Mouse (Mus musculus): ENCODE results near the gene Atg101.
"Not testable (repeated sequence)": the region's sequence is repeated elsewhere in the genome, so short reads cannot be mapped to it uniquely, and the experiment has no call there.

Gene Atg101

DNA sequence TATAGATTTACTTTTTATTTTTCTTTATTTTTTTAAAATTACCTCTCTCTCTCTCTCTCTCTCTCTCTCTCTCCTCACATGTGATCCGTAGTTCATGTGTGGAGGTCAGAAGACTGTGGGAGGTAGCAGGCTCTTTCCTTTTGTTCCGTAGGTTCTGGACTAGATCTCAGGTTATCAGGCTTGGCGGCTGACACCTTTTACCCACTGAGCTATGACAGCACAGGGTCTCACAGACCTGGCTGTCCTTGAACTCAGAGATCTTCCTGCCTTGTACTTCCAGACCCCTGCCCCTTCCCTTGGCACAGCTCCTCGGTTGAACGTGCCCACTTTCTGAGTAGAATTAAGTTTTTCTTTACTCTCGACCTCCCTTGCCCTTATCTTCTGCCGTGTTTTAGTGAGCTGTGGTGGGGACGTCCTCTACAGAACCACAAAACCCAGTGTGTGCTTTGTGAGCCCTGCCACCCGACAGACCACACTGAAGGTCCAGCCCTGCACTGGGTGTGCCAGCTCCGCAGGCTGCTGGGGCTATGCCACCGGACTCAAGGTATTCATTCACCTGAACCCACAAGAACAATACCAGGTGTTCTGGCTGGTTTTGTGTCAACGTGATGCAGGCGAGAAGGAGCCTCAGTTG lies 32.3 kb downstream of the Atg101 start:
- no peak for DNase-seq

GRCm38 (mm10) chr15:101316913-101317813 lies 33.1 kb downstream of the Atg101 start:
- DNase-seq = peak; percentile 51 to 72

GRCm38 (mm10) chr15:101317814-101318500 lies 33.9 kb downstream of the Atg101 start:
- DNase-seq = no peak

GRCm38 (mm10) chr15:101318889-101319765 lies 35.1 kb downstream of the Atg101 start:
- no peak for DNase-seq

DNA sequence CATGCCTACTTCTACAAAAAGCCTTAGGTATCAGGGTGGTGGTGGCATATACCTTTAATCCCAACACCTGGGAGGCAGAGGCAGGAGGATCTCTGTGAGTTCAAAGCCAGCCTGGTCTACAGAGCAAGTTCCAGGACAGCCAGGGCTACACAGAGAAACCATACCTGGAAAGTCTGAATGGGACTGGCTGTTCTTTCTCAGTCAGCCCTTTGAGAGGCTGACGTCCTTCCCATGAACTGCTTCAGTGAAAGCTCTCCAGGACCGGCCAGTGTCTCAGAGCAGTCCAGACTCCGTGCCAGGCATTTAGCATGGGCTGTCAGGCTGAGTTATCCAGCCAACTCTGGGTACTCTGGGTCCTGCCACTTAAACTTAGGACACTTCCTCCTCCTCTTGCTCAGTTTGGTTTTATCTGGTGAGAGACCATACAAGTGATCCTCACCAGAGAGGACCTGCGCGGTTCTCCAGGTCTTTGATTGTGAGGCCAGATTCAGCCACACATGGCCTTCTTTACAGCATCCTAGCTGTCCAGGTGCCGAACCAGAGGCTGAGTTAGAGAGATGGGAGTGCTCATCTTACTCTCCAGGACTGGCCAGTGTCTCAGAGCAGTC lies 36.0 kb downstream of the Atg101 start:
- DNase-seq = no peak

DNA sequence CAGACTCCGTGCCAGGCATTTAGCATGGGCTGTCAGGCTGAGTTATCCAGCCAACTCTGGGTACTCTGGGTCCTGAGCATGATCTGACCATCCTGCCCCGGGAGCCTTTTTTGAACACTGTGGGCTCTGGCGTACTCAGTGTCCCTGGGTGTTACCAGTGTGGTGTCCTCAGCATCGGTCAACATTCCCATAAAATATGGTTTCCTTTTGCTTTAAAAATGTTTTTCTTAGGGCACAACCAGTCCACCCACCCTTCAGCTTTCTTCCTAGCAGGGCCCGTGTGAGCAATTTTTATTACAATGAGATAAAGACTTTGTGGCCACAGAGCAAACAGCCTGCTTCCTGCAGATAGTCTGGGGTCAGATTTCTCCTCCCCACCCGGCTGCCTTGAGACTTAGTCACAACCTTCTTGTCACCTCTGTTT lies 36.6 kb downstream of the Atg101 start:
- DNase-seq = peak in 1 of 2 experiments; percentile 48

GRCm38 (mm10) chr15:101321126-101321525 lies 37.1 kb downstream of the Atg101 start:
- no peak for DNase-seq

DNA sequence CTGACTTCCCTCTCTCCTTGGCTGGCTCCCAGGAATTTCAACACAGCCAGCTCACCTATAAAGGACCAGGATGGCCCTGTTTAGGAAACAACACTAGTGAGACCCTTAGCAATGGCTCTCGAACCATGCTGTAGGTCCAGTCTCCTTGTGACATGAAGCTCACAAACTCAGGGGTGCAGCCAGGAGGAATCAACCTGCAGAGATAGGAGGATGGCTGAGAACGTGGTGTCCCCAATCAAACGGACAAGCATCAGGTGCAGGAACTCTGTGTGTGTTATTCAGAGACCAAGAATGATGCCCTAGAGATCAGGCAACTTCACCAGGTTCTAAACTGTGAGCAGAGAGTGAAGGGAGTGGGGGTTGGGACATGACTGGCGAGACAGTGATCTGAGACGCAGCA lies 38.0 kb downstream of the Atg101 start:
- no peak for DNase-seq

DNA sequence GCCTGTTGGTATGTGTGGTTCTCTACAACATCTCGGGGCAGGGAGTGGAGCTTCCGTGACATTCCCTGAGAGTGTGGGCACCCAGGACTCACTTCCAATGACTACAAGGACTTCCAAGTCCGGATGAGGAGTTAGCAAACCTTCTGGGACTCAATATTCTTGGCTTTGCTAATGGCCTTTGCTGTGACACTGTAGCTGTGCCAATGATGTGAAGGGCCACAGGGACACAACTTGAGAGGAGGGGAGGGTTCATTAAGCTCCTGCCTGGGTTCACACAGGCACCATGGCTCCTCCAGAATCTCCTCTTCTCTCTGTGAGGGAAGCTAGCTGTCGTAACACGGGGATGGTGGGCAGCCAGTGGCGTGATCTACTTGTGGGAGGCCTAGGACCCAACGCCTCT lies 38.6 kb downstream of the Atg101 start:
- DNase-seq = no peak

DNA sequence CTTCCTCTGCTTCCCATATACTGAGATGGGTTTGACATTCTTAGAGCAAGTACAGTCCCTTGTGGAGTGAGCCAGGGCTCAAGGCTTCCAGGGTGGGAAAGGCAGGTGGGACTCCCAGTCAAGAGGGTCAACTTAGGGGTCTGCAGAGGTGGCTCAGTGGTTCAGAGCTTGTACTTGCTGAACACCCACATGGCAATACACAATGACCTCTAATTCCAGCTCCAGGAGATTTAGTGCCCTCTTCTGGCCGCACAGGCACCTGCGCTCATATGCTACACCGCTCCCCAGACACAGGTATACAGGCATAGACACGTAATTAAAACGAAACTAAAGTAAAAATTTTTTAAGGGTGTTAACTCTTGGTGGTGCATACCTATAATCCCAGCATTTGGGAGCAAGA lies 39.4 kb downstream of the Atg101 start:
- DNase-seq = no peak

- DNase-seq = not testable (repeated sequence)
Observed at GRCm38 (mm10) chr15:101324409-101324808, 40.3 kb downstream of the Atg101 start.

DNA sequence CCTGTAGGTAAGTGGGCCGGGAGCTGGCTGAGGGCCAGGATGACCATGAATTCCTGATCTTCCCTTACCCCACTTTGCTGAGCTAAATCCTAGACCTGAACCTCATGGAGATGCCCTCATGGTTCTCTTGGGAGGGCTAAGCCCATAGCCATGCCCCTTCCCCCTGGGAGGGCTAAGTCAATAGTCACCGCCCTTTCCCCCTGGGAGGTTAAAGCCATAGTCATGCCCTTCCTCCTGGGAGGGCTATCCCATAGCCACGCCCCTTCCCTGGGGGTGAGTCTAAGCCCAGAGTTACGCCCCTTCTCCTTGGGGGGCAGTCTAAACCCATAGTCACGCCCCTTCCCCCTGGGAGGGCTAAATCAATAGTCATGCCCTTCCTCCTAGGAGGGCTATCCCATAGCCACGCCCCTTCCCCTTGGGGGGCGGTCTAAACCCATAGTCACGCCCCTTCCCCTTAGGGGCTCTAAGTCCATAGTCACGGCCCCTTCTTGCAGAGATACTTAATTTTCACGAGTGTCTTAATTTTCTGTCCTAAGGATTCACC lies 42.0 kb downstream of the Atg101 start:
- DNase-seq = no peak

DNA sequence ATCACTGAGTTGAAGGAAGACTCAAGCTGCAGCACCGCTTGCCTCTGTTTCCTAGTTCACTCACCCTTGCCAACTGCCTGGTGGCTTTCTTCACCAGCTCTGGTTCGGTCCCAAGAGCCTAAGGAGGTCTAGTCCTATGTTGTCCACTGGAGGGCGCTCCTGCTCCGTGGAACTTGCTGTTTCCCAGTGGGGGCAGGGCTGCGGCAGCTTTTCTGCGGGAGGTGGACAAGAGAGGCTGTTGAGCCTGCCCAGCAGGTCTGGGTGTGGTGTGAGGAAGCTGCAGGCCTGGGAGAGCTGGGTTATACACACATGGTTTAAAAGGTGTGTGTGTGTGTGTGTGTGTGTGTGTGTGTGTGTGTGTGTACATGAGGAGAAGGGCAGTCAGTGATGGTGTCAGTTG lies 43.2 kb downstream of the Atg101 start:
- peak; percentile 91 to 94 for DNase-seq

GRCm38 (mm10) chr15:101328876-101329563 lies 44.9 kb downstream of the Atg101 start:
- DNase-seq = no peak

DNA sequence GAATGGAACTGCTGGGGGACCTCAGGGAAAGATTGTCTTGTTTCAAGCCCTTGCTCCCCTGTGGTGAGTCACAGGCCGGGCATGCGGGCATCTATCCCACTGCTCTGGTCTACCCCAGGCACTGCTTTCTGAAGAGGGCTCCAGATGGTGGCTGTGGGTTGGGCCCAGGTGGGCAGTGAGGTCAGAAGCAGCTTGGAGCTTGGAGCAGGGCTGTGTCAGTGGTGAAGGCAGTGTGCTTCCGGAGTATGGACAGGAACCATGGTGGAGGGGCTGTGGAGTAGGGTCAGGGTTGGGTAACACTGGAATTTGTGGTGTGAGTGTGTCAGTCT lies 45.5 kb downstream of the Atg101 start:
- no peak for DNase-seq

DNA sequence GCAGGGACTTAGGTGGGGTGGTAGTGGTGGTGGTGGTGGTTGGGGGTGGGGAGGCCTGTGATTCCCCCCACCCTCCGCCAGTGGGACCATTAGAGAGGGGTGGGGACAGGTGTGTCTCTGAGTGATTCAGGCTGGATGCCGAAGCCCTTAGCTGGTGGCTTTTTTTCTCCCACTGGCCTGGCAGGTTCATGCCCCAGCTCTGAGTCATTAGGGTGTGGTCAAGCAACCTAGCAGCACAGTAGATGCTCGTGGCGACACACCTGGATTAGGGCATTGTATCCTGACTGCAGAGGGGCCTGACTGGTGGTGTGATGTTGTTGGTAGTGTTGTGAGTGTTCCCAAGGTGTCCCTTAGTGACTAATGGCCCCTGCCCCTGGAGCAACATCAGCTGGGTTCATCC lies 47.0 kb downstream of the Atg101 start:
- peak; percentile 51 to 71 for DNase-seq

DNA sequence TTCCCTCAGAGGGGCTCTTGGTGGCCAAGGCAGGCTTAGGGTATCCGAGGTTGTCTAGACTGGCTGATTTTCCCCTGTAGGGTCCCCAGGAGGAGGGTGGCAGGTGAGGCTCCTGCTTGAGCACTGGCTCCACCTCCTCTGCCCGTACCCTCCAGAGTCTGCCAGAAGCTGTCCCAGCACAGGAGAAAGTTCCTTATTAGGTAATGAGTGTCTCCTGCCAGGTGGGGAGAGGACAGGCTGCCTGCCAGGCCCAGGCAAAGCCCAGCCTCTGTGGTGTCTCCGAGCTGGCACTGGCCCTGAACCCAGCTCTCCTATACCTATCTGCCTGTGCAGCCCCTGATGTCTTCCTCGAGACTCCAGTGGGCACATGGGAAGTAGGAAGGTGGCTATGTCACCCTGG lies 48.3 kb downstream of the Atg101 start:
- DNase-seq = peak in 1 of 2 experiments; percentile 55

DNA sequence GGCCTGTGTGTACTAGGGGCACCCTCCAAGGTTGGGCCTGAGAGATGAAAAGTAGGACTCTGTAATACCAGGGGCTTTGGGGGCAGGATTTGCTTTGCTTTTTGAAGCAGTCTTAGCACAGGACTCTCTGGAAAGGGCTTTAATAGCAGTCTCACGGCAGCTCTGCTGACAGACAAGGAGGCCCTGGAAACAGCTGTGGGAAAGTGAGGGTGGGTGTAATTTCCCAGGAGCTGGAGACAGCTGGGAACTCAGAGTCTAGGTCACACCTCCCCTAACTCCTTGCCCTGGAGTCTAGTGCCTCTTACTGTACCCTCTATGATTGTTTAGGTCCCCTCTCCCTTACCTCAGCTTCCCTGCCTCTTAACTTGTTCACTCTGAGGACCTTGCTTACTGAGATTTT lies 49.1 kb downstream of the Atg101 start:
- DNase-seq = no peak

DNA sequence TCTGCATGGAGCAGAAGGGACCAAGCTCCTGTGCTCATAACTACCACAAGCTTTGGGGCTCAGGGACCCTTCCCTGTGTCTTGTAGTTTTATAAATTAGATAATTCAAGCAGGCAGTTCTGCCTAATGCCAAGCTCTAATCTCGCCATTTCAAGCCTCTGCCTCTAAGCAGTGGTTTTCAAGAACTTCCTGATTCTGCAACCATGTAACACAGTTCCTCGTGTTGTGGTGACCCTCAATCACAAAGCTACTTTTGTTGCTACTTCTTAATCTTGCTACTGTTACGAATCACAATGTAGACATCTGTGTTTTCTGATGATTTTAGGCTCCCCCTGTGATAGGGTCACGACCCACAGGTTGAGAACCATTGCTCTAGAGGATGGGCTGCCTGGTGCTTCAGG lies 49.6 kb downstream of the Atg101 start:
- DNase-seq = no peak

DNA sequence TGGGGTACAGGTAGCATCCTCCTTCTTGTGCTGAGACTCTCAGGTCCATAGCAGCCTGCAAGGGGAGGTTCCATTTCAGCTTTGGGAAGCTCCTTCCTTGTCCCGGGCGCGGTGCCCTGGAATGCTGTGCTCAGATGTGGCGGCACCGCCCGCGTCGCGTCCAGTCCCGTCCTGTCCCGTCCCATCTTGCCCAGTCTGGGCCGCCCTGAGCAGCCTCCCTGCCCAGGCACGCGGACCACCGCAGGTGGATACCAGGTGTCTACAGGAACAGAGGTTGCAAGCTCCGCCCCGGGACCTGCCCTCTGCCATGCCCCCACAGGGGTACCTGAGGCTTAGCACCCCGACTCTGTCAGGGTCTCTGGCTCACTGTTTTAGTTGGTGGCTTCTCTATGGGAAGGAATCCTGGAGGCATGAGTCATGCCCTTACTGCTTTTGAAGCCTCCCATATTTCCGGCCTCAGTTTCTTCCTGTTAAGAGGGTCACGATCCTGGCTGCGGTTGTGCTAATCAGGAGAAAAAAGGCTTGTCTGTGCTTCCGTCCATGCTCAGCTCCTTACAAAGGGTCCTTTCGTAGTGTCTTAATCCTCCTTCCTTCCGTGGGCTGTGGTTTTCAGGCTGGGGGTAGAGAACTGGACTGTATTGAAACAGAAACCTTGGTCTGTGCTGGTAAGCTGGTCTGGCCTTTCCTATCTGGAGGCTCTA lies 52.6 kb downstream of the Atg101 start:
- DNase-seq = peak in 1 of 2 experiments; percentile 57

DNA sequence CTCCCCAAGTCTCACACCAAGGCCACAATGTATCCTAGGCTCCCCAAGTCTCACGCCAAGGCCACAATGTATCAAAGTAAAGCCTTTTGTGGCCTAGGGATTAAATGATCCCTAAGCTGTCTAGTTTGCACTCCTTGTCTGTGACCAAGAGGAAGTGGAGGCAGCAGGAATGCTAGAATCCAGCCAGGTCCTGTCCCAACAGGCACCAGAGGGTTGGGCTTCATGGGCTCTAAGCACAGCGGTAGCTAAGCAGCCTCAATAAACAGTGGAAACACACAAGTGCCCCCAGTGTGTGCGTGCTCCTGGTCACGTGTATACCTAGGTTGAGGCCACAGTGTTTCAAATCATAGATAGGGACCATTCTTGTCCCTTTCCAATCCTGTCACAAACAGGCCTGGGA lies 54.3 kb downstream of the Atg101 start:
- DNase-seq = peak in 1 of 2 experiments; percentile 60
